Mouse (Mus musculus) hindbrain, embryonic 10.5 days (tissue): ENCODE measurements around the gene Tmbim7. TPM values are rescaled to one million over a fixed set of nuclear protein-coding genes. Genes with fewer than 3 reads are reported as not detected.
"Not testable (repeated sequence)": the region's sequence is repeated elsewhere in the genome, so short reads cannot be mapped to it uniquely, and the experiment has no call there.

Experiments
- DNase-seq: peaks from one replicate; pipeline ENCODE4 v3.0.0-alpha.2; 2017; ENCODE audit warnings: low spot score
- H3K27ac ChIP-seq: fragments of 300-500 bp; sonication (generic); 2 replicates; pipeline ENCODE4 v1.5.1; 2016; ENCODE audit warnings: mild to moderate bottlenecking, moderate library complexity
- H3K27me3 ChIP-seq: fragments of 300-500 bp; sonication (generic); 2 replicates; pipeline ENCODE4 v1.6.1; 2016; ENCODE audit warnings: mild to moderate bottlenecking; ENCODE audit not compliant: poor library complexity, insufficient read depth, severe bottlenecking
- H3K36me3 ChIP-seq: fragments of 300-500 bp; sonication (generic); 2 replicates; pipeline ENCODE4 v1.6.1; 2016; ENCODE audit warnings: mild to moderate bottlenecking, moderate library complexity
- H3K4me1 ChIP-seq: fragments of 300-500 bp; sonication (generic); replicated peaks from 2 replicates; pipeline ENCODE4 v1.6.1; 2016; ENCODE audit warnings: mild to moderate bottlenecking
- H3K4me3 ChIP-seq: fragments of 300-500 bp; sonication (generic); 2 replicates; pipeline ENCODE4 v1.5.1; 2016; ENCODE audit warnings: mild to moderate bottlenecking, moderate library complexity
- H3K9me3 ChIP-seq: fragments of 300-500 bp; sonication (generic); 2 replicates; pipeline ENCODE4 v1.6.1; 2016; ENCODE audit warnings: mild to moderate bottlenecking, moderate library complexity
- WGBS: fragments of 180-500 bp; shearing (Covaris S2); methylation state at CpG from one replicate; pipeline ENCODE4 v1.1.7; 2016; 5-methylcytosine and 5-hydroxymethylcytosine counted together
- polyA plus RNA-seq: library from polyadenylated mRNA; unstranded; fragments of >200 nt; fragmentation: Nextera tagmentation; extraction: Ambion mirVana; gene quantifications from 2 replicates; pipeline ENCODE4 v1.2.1, GENCODE M21; 2016

Tmbim7 gene
- not detected in 2 replicates for polyA plus RNA-seq

- WGBS = 82% methylated on average over 6 of the region's 6 CpGs
Observed at GRCm38 (mm10) chr5:3650881-3651280, at the start of gene Tmbim7. Tmbim7 (plus strand) TSS chr5:3651181.

GRCm38 (mm10) chr5:3607114-3607513 is 43.9 kb upstream of the Tmbim7 start:
- Histone ChIP-seq H3K9me3 (peaks cover under 1% of the 10 kb centered on the region; the same call in 1 of the 2 replicates), H3K27ac (no peak overlapping the region), H3K4me1 (no peaks in the 10 kb centered on the region), H3K36me3 (peaks cover 61% of the 10 kb centered on the region), H3K27me3 (no peaks in the 10 kb centered on the region), H3K4me3 (no peak overlapping the region)
- 97% methylated on average over 9 of the region's 9 CpGs for WGBS
- no peak for DNase-seq

More at GRCm38 (mm10) chr5:3650881-3651280, at the start of gene Tmbim7:
- Histone ChIP-seq H3K4me3 (no peak within 1 kb of the TSS), H3K27ac (no peak within 1 kb of the TSS), H3K36me3 (no peaks in the 10 kb centered on the region), H3K9me3 (0 out of 2 replicates have a peak, but pooled peaks cover 5% of the 10 kb centered on the region), H3K4me1 (peaks cover 8% of the 10 kb centered on the region), H3K27me3 (no peaks in the 10 kb centered on the region)
- no peak for DNase-seq

- WGBS = 94% methylated on average over 7 of the region's 7 CpGs
- no peak overlapping the region for H3K27ac ChIP-seq
- H3K27me3 ChIP-seq = no peaks in the 10 kb centered on the region
- no peaks in the 10 kb centered on the region for H3K4me1 ChIP-seq
- no peak overlapping the region for H3K4me3 ChIP-seq
- H3K36me3 ChIP-seq = peaks cover 66% of the 10 kb centered on the region
- H3K9me3 ChIP-seq = peaks cover 5% of the 10 kb centered on the region
- no peak for DNase-seq
Observed at GRCm38 (mm10) chr5:3609241-3609640, 41.7 kb upstream of the Tmbim7 start.

DNA sequence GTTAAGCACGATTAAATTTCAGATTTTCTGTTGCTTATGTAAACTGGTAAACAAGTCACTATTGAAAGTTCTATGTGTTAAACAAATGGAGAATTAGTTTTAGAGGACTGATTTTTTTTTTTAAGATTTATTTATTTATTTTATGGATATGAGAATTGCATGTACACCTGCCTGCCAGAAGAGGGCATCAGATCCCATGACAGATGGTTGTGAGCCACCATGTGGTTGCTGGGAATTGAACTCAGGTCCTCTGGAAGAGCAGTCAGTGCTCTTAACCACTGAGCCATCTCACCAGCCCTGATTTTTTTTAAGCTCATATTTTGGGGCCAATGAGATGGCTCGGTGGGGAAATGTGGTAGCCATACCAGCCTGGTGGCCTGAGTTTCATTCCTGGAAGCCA is 39.1 kb upstream of the Tmbim7 start:
- 91% methylated on average over 2 of the region's 2 CpGs for WGBS
- H3K4me1 ChIP-seq, DNase-seq, H3K9me3 ChIP-seq, H3K27me3 ChIP-seq, H3K4me3 ChIP-seq, H3K27ac ChIP-seq: not testable (repeated sequence)
- H3K36me3 ChIP-seq = peaks cover 63% of the 10 kb centered on the region

DNA sequence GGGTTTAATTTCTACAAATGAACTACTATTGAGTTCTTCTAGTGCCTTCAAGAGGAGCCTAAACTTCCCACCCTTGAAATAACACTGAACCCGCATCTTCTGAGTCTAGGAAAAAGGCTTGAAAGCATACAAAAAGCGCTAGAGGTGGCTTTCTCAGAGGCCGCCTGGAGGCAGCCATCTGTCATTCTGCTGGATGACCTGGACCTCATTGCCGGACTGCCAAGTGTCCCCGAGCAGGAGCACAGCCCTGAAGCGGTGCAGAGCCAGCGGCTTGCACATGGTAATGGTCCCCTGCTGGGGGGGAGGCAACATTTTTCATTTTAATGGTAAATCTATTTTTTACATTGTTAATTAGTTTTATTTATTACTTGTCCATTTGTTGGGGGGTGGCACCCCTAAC is 30.5 kb upstream of the Tmbim7 start:
- DNase-seq = no peak
- Histone ChIP-seq H3K9me3 (no peaks in the 10 kb centered on the region), H3K36me3 (peaks cover 53% of the 10 kb centered on the region), H3K27me3 (no peaks in the 10 kb centered on the region), H3K4me3 (no peak overlapping the region), H3K4me1 (no peaks in the 10 kb centered on the region), H3K27ac (no peak overlapping the region)
- 76% methylated on average over 7 of the region's 7 CpGs for WGBS

DNA sequence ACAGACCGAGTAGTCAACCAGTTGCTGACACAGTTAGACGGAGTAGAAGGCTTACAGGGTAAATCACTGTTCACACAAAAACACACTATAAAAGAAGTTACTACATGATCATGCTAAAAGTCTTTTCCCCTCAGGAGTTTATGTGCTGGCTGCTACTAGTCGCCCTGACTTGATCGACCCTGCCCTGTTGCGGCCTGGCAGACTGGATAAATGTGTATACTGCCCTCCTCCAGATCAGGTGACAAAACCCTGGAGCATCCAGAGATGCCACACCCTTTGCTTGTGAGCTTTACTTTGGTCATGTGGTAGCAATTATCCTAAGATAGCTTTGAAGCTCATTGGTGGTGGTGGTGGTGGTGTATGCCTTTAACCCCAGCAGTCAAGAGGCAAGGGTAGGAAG is 20.9 kb upstream of the Tmbim7 start:
- no peak for DNase-seq

DNA sequence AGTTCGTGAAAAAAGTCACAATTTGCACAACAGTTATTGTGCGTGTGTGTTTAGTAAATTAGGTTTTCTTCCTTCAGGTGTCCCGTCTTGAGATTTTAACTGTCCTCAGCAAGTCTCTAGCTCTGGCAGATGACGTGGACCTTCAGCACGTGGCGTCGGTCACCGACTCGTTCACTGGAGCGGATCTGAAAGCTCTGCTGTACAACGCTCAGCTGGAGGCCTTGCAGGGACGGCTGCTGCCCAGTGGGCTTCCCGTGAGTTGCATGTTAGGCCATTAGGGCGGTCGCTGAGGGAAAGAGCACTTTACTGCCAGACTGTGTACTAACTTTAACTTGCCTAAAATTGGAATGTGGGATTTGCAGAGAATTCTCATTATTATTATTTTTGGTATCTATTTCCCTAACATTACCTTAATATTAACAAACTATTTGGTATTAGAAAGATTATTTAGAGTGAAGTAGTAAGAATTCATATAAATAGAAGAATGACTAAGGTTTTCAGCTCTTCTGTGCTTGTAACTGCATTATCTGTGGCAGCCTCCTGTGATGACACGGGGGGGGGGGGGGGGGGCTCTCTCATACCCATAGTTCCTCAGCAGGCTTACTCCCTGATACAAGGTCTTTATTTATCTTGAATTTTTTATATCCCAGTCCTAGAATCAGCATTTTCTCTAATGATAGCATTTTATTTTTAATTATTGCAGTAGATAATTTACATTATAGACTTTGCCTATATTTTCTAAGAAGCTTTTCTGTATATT is 19.3 kb upstream of the Tmbim7 start:
- H3K27ac ChIP-seq = no peak overlapping the region
- no peaks in the 10 kb centered on the region for H3K27me3 ChIP-seq
- 57% methylated on average over 16 of the region's 16 CpGs for WGBS
- no peaks in the 10 kb centered on the region for H3K4me1 ChIP-seq
- H3K36me3 ChIP-seq = peaks cover 62% of the 10 kb centered on the region
- H3K4me3 ChIP-seq = no peak overlapping the region
- no peak for DNase-seq
- no peaks in the 10 kb centered on the region for H3K9me3 ChIP-seq

More for the DNA sequence above, 20.9 kb upstream of the Tmbim7 start:
- Histone ChIP-seq H3K27me3 (no peaks in the 10 kb centered on the region), H3K4me1 (no peaks in the 10 kb centered on the region), H3K4me3 (no peak overlapping the region), H3K36me3 (peaks cover 61% of the 10 kb centered on the region), H3K27ac (no peak overlapping the region), H3K9me3 (no peaks in the 10 kb centered on the region)
- 94% methylated on average over 5 of the region's 5 CpGs for WGBS

DNA sequence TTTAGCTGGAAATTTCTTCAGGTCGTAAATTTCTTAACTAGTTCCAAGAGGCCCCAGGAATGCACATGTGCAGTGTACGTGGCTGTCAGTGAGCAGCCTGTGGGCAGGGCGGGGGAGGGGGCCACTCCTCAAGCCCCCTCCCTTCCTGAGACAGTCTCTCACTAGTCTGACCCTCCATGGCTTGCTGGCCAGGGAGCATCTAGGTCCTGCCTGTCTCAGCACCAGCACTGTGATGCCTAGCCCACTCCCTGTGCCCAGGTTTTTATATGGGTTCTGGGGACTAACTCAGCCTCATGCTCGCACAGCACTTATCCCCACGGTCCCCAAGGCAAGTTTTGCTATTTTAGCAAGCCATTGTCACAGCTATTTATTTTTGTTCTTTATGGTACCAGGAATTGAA is 18.7 kb upstream of the Tmbim7 start:
- Histone ChIP-seq H3K27ac (no peak overlapping the region), H3K4me3 (no peak overlapping the region), H3K27me3 (no peaks in the 10 kb centered on the region), H3K4me1 (no peaks in the 10 kb centered on the region), H3K36me3 (peaks cover 61% of the 10 kb centered on the region), H3K9me3 (no peaks in the 10 kb centered on the region)
- WGBS = 89% methylated on average over 5 of the region's 5 CpGs
- no peak for DNase-seq

DNA sequence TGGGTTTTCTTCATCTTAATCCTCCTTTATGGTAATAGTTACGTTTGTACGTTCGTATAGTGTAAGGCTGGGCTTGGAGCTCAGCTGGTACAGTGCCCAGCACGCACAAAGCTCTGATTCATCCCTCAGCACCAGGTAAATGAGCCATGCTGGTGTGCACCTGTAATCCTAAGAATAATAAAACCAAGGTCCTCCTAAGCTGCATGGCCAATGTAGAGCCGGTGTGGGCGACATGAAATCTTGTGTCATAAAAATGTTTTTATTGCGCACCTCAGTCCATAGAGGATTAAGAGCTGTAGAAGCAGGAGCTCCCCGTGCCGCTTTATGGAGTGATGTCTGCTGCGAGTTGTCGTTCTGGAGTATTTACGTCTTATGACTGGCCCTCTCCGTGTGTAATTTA is 17.7 kb upstream of the Tmbim7 start:
- no peaks in the 10 kb centered on the region for H3K4me1 ChIP-seq
- H3K4me3 ChIP-seq = no peak overlapping the region
- no peak for DNase-seq
- H3K27me3 ChIP-seq = no peaks in the 10 kb centered on the region
- H3K27ac ChIP-seq = no peak overlapping the region
- peaks cover 65% of the 10 kb centered on the region for H3K36me3 ChIP-seq
- 95% methylated on average over 13 of the region's 13 CpGs for WGBS
- H3K9me3 ChIP-seq = no peaks in the 10 kb centered on the region

DNA sequence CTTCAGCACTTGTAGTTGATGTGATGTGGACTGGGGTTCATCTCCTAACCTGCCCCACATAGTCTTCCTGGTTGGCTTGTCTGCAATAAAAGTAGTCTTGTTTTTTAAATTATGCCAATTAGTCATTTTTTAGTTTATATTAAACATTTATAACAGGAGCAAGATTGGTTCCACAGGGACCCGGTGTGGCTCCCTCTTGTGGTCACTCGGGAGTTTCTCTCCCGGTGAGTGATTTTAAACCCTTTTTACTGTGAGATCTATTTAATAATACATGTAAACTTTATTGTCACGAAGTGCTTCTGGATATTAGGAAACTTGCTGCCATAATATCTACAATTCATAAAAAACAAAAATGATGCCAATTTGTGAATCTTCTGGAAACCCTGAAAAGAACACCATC is 17.0 kb upstream of the Tmbim7 start:
- Histone ChIP-seq H3K4me3 (no peak overlapping the region), H3K27me3 (no peaks in the 10 kb centered on the region), H3K27ac (no peak overlapping the region), H3K36me3 (peaks cover 64% of the 10 kb centered on the region), H3K4me1 (no peaks in the 10 kb centered on the region), H3K9me3 (no peaks in the 10 kb centered on the region)
- DNase-seq = no peak
- 76% methylated on average over 4 of the region's 4 CpGs for WGBS

- WGBS = 86% methylated on average over 8 of the region's 8 CpGs
- no peaks in the 10 kb centered on the region for H3K9me3 ChIP-seq
- H3K4me1 ChIP-seq = no peaks in the 10 kb centered on the region
- H3K27me3 ChIP-seq = no peaks in the 10 kb centered on the region
- no peak overlapping the region for H3K4me3 ChIP-seq
- H3K27ac ChIP-seq = no peak overlapping the region
- DNase-seq = no peak
- peaks cover 68% of the 10 kb centered on the region for H3K36me3 ChIP-seq
Observed at GRCm38 (mm10) chr5:3635286-3635685, 15.7 kb upstream of the Tmbim7 start.

- Histone ChIP-seq H3K4me3 (no peak overlapping the region), H3K27me3 (no peaks in the 10 kb centered on the region), H3K36me3 (peaks cover 58% of the 10 kb centered on the region), H3K27ac (no peak overlapping the region), H3K9me3 (0 out of 2 replicates have a peak, but pooled peaks cover 5% of the 10 kb centered on the region), H3K4me1 (peaks cover 14% of the 10 kb centered on the region)
- DNase-seq = no peak
- 96% methylated on average over 6 of the region's 6 CpGs for WGBS
Observed at GRCm38 (mm10) chr5:3644621-3645020, 6.4 kb upstream of the Tmbim7 start.

DNA sequence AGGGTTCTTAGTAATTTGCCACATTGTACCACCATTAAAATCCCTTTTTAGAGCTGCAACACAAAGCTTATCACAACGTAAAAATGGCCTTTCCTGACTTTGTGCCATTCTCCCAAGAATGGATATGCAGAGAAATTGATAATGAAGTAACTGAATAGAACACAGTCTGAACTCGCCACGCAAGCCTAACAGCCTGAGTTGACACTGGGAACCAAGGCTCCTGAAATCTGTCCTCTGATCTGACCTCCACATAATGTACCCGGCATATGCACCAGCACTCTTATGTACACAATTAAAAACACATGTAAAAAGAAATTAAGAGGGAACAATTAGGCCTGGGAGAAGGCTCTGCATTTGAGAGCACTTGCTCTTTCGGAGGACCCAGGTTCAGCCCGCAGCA is 5.7 kb upstream of the Tmbim7 start:
- H3K4me3 ChIP-seq = no peak overlapping the region
- 91% methylated on average over 6 of the region's 6 CpGs for WGBS
- DNase-seq = no peak

More for the DNA sequence above, 5.7 kb upstream of the Tmbim7 start:
- Histone ChIP-seq H3K27me3 (no peaks in the 10 kb centered on the region), H3K4me1 (peaks cover 14% of the 10 kb centered on the region), H3K36me3 (peaks cover 51% of the 10 kb centered on the region), H3K27ac (no peak overlapping the region), H3K9me3 (0 out of 2 replicates have a peak, but pooled peaks cover 5% of the 10 kb centered on the region)
